9 mouse cellular contexts compared by ENCODE assay signal in genomic region chr3:121448029-121448468, GRCm38 (mm10). TPM values are rescaled to one million over a fixed set of nuclear protein-coding genes. Genes with fewer than 3 reads are reported as not detected.
DNase-seq lines count a peak whose midpoint lies in the region; ATAC-seq lines count a peak whose summit lies in the region.
"Had no signal": no experiment of that assay in that cellular context is flagged by ENCODE, and none has a peak within 500 bp of the region (broad histone marks: within the 10 kb centered on the region; RNA-seq: fewer than 3 reads in every experiment).

No protein-coding gene starts in this region.

- 15% methylated on average over 11 of the region's 11 CpGs for WGBS in forebrain, embryonic 11.5 days
- 16% methylated on average over 11 of the region's 11 CpGs for WGBS in forebrain, embryonic 10.5 days
- 22% methylated on average over 11 of the region's 11 CpGs for WGBS in midbrain, embryonic 12.5 days
- WGBS in midbrain, embryonic 10.5 days, result 33% methylated on average over 11 of the region's 11 CpGs

- no peak overlapping the region for H3K9ac ChIP-seq in forebrain, embryonic 11.5 days (ENCODE audit: low read length)
- H3K9ac ChIP-seq in midbrain, embryonic 12.5 days (replicated peaks), result no peak overlapping the region
- H3K9ac ChIP-seq: limb, embryonic 15.5 days had no signal

- no peak for DNase-seq in forebrain, embryonic 11.5 days (ENCODE audit: low spot score)
- no peak for DNase-seq in forebrain, embryonic 10.5 days (ENCODE audit: extremely low spot score, low spot score)
- DNase-seq in midbrain, embryonic 10.5 days (ENCODE audit: low spot score), result no peak
- peak; percentile 79 to 80 for DNase-seq in kidney, postnatal 36 days
- no peak for DNase-seq in frontal cortex, postnatal 36 days (ENCODE audit: low spot score in 2 of 2)
- no peak for DNase-seq in layer of hippocampus, adult 8-10 months (ENCODE audit: low spot score in 2 of 2)
- no peak for DNase-seq in urinary bladder, adult 18-20 months (ENCODE audit: low spot score in 2 of 2)

- H3K4me2 ChIP-seq in forebrain, embryonic 11.5 days (ENCODE audit: low read depth, low read length, severe bottlenecking), result 0 out of 2 replicates have a peak overlapping the region, but pooled peaks have one; percentile 8
- no peak overlapping the region; the same call in 1 of the 2 replicates for H3K4me2 ChIP-seq in midbrain, embryonic 12.5 days (replicated peaks)
- H3K4me2 ChIP-seq: limb, embryonic 15.5 days had no signal

- peaks cover 12% of the 10 kb centered on the region for H3K4me1 ChIP-seq in forebrain, embryonic 11.5 days (replicated peaks; ENCODE audit: control insufficient read depth, insufficient read depth, low read length)
- peaks cover 34% of the 10 kb centered on the region for H3K4me1 ChIP-seq in forebrain, embryonic 10.5 days
- H3K4me1 ChIP-seq in midbrain, embryonic 12.5 days, result peaks cover 16% of the 10 kb centered on the region
- peaks cover 20% of the 10 kb centered on the region for H3K4me1 ChIP-seq in midbrain, embryonic 10.5 days

- ATAC-seq in forebrain, embryonic 11.5 days (replicated peaks; ENCODE audit: low FRiP score), result peak; percentile 62
- ATAC-seq in midbrain, embryonic 12.5 days (ENCODE audit: low FRiP score, low read depth), result peak; percentile 51; the same call in 1 of the 2 replicates

- peaks cover 3% of the 10 kb centered on the region for H3K9me3 ChIP-seq in forebrain, embryonic 11.5 days (ENCODE audit: control insufficient read depth, low read length)
- H3K9me3 ChIP-seq in forebrain, embryonic 10.5 days, result peaks cover 20% of the 10 kb centered on the region
- peaks cover 10% of the 10 kb centered on the region for H3K9me3 ChIP-seq in midbrain, embryonic 12.5 days
- H3K9me3 ChIP-seq in midbrain, embryonic 10.5 days (replicated peaks), result peaks cover 20% of the 10 kb centered on the region
- H3K9me3 ChIP-seq: limb, embryonic 15.5 days had no signal

- H3K4me3 ChIP-seq in forebrain, embryonic 11.5 days (ENCODE audit: low read depth, low read length), result no peak overlapping the region
- no peak overlapping the region; the same call in 1 of the 2 replicates for H3K4me3 ChIP-seq in forebrain, embryonic 10.5 days
- H3K4me3 ChIP-seq in midbrain, embryonic 12.5 days, result no peak overlapping the region
- H3K4me3 ChIP-seq in midbrain, embryonic 10.5 days, result no peak overlapping the region
- H3K4me3 ChIP-seq: limb, embryonic 15.5 days had no signal

- H3K36me3 ChIP-seq in forebrain, embryonic 11.5 days (ENCODE audit: control insufficient read depth, insufficient read depth, low read length), result peaks cover 14% of the 10 kb centered on the region
- peaks cover 85% of the 10 kb centered on the region for H3K36me3 ChIP-seq in forebrain, embryonic 10.5 days (replicated peaks)
- H3K36me3 ChIP-seq in midbrain, embryonic 12.5 days, result peaks cover 57% of the 10 kb centered on the region
- peaks cover 88% of the 10 kb centered on the region for H3K36me3 ChIP-seq in midbrain, embryonic 10.5 days

- no peak overlapping the region for H3K27ac ChIP-seq in forebrain, embryonic 11.5 days (ENCODE audit: low read depth, low read length)
- H3K27ac ChIP-seq in forebrain, embryonic 10.5 days, result no peak overlapping the region
- peak overlapping the region; percentile 25; the same call in 1 of the 2 replicates for H3K27ac ChIP-seq in midbrain, embryonic 12.5 days (replicated peaks)
- no peak overlapping the region for H3K27ac ChIP-seq in midbrain, embryonic 10.5 days (replicated peaks)

- H3K27me3 ChIP-seq in forebrain, embryonic 11.5 days (ENCODE audit: control insufficient read depth, insufficient read depth, low read length), result no peaks in the 10 kb centered on the region
- no peaks in the 10 kb centered on the region for H3K27me3 ChIP-seq in forebrain, embryonic 10.5 days (ENCODE audit: poor library complexity, severe bottlenecking)
- no peaks in the 10 kb centered on the region for H3K27me3 ChIP-seq in midbrain, embryonic 12.5 days
- H3K27me3 ChIP-seq in midbrain, embryonic 10.5 days (ENCODE audit: low read depth, poor library complexity, severe bottlenecking), result no peaks in the 10 kb centered on the region
- H3K27me3 ChIP-seq: limb, embryonic 15.5 days had no signal

RNA-seq across cellular contexts. Expression of gene Cnn3, which starts 21.8 kb away (rescaled TPM):
- 954 and 974 TPM in 2 replicates for polyA plus RNA-seq in forebrain, embryonic 11.5 days (2014; fragmentation: Nextera tagmentation; extraction: Ambion mirVana)
- 843 and 904 TPM in 2 replicates for polyA plus RNA-seq in forebrain, embryonic 10.5 days (2016; fragmentation: Nextera tagmentation; extraction: Ambion mirVana)
- polyA plus RNA-seq in midbrain, embryonic 12.5 days (2016; fragmentation: Nextera tagmentation; extraction: Ambion mirVana), result 905 and 975 TPM in 2 replicates
- polyA plus RNA-seq in midbrain, embryonic 10.5 days (2016; fragmentation: Nextera tagmentation; extraction: Ambion mirVana), result 947 and 1,037 TPM in 2 replicates
- 100 to 1,000 TPM in 2 of 4 experiments, 10 to 100 TPM in 2; 93.0 to 179 (median 135) TPM for total RNA-seq in layer of hippocampus, adult 8-10 months (2022)

Comparison
In these comparisons a context has a peak if more than half of its experiments do, and no peak if none do; other contexts are left out.
1. DNase-seq: peak in kidney, postnatal 36 days (2 of 2); none in forebrain, embryonic 11.5 days (single experiment), forebrain, embryonic 10.5 days (single experiment), midbrain, embryonic 10.5 days (single experiment), frontal cortex, postnatal 36 days (0 of 2), layer of hippocampus, adult 8-10 months (0 of 2) and urinary bladder, adult 18-20 months (0 of 2).